Mouse (Mus musculus) heart, embryonic 16.5 days (tissue): ENCODE measurements around the gene Bco2. TPM values are rescaled to one million over a fixed set of nuclear protein-coding genes. Genes with fewer than 3 reads are reported as not detected.

Experiments used
- polyA plus RNA-seq: library from polyadenylated mRNA; unstranded; fragments of >200 nt; fragmentation: Nextera tagmentation; extraction: Ambion mirVana; gene quantifications from 2 replicates; pipeline ENCODE4 v1.2.1, GENCODE M21; 2015

The Bco2 gene
- polyA plus RNA-seq, 1 experiment from 2014 or later: 0.21 TPM

Other genes with a start within 250 kb of the Bco2 start
- 174 and 219 TPM in 2 replicates for gene Rpl10-ps3, start 210.2 kb downstream of the Bco2 start, polyA plus RNA-seq
- 1.1 and 1.7 TPM in 2 replicates for gene Plet1, start 60.7 kb downstream of the Bco2 start, polyA plus RNA-seq
- gene Pts, start 26.5 kb downstream of the Bco2 start, polyA plus RNA-seq: 91.6 and 93.2 TPM in 2 replicates
- 3.7 and 3.9 TPM in 2 replicates for gene Il18, start 354 bp downstream of the Bco2 start, polyA plus RNA-seq
- gene Tex12, start 6.1 kb upstream of the Bco2 start, polyA plus RNA-seq: not detected in 2 replicates
- 852 and 860 TPM in 2 replicates for gene Sdhd, start 48.6 kb upstream of the Bco2 start, polyA plus RNA-seq
- gene Timm8b, start 48.7 kb upstream of the Bco2 start, polyA plus RNA-seq: 243 and 261 TPM in 2 replicates
- gene Pih1d2, start 62.1 kb upstream of the Bco2 start, polyA plus RNA-seq: 1.9 and 3.1 TPM in 2 replicates
- 12.1 and 13.0 TPM in 2 replicates for gene Nkapd1, start 62.3 kb upstream of the Bco2 start, polyA plus RNA-seq
- 147 and 156 TPM in 2 replicates for gene Dlat, start 104.6 kb upstream of the Bco2 start, polyA plus RNA-seq
- gene Dixdc1, start 184.3 kb upstream of the Bco2 start, polyA plus RNA-seq: 8.6 and 10.3 TPM in 2 replicates
- gene 2310030G06Rik, start 191.4 kb upstream of the Bco2 start, polyA plus RNA-seq: 7.9 and 9.8 TPM in 2 replicates
- gene Cryab, start 196.1 kb upstream of the Bco2 start, polyA plus RNA-seq: 1,241 and 1,315 TPM in 2 replicates
- gene Hspb2, start 197.2 kb upstream of the Bco2 start, polyA plus RNA-seq: 242 and 286 TPM in 2 replicates
- gene Fdxacb1, start 213.1 kb upstream of the Bco2 start, polyA plus RNA-seq: 10.7 and 11.0 TPM in 2 replicates
- gene Alg9, start 219.8 kb upstream of the Bco2 start, polyA plus RNA-seq: 27.2 and 27.5 TPM in 2 replicates
- gene 1110032A03Rik, start 220.3 kb upstream of the Bco2 start, polyA plus RNA-seq: 28.7 and 30.0 TPM in 2 replicates